Mouse (Mus musculus): ENCODE data around the gene Gabarap.

GRCm38 (mm10) chr11:70010548-70010947, 19.6 kb downstream of the Gabarap start:
- TF ChIP-seq POLR2A (IDR thresholded peaks at IDR 0.05; ENCODE audit: control insufficient read depth, low read depth, low read length) (no peak), CTCF (IDR thresholded peaks at IDR 0.05; ENCODE audit: control insufficient read depth, insufficient read depth, insufficient replicate concordance, low read depth, low read length) (no peak)
